Mouse (Mus musculus) myocyte (in vitro differentiated cells): ENCODE results near the gene Nlrp6. TPM values are rescaled to one million over a fixed set of nuclear protein-coding genes. Genes with fewer than 3 reads are reported as not detected.

ENCODE experiments used
- H3K27me3 ChIP-seq: one replicate; pipeline ENCODE4 v1.6.1; 2011; ENCODE audit not compliant: control insufficient read depth, insufficient read depth, insufficient read length
- H3K36me3 ChIP-seq: one replicate; pipeline ENCODE4 v1.6.1; 2011; ENCODE audit not compliant: control insufficient read depth, insufficient read depth
- H3K4me2 ChIP-seq: one replicate; pipeline ENCODE4 v1.6.1; 2011; ENCODE audit warnings: low read depth, control low read depth
- H3K4me3 ChIP-seq: one replicate; pipeline ENCODE4 v1.5.1; 2011; ENCODE audit warnings: mild to moderate bottlenecking, control low read depth, moderate library complexity
- H3K79me2 ChIP-seq: one replicate; pipeline ENCODE4 v1.6.1; 2011; ENCODE audit not compliant: control insufficient read depth, insufficient read depth
- H3ac ChIP-seq: one replicate; pipeline ENCODE4 v1.6.1; 2011; ENCODE audit not compliant: control insufficient read depth, insufficient read length
- CEBPB ChIP-seq: IDR thresholded peaks from 2 replicates; pipeline ENCODE4 v1.6.1; 2011; ENCODE audit warnings: mild to moderate bottlenecking, moderate library complexity; ENCODE audit not compliant: poor library complexity, insufficient read depth, severe bottlenecking
- E2F4 ChIP-seq: IDR thresholded peaks from one replicate; pipeline ENCODE4 v1.6.1; 2011; ENCODE audit warnings: mild to moderate bottlenecking, control low read depth, moderate library complexity; ENCODE audit not compliant: insufficient read depth
- MAX ChIP-seq: IDR thresholded peaks from one replicate; pipeline ENCODE4 v1.6.1; 2011; ENCODE audit warnings: low read depth, mild to moderate bottlenecking, control low read depth
- MYOD1 ChIP-seq, 3 experiments: IDR thresholded peaks; one replicate each; pipeline ENCODE4 v1.6.1; 2011; ENCODE audit warnings: control low read depth in 2 of 3, low read depth in 2 of 3, mild to moderate bottlenecking in 2 of 3, moderate library complexity in 1 of 3; ENCODE audit not compliant: insufficient read length in 2 of 3, control insufficient read depth in 1 of 3
- MYOG ChIP-seq, 3 experiments: IDR thresholded peaks; one replicate each; pipeline ENCODE4 v1.6.1; 2011; ENCODE audit warnings: control low read depth in 2 of 3, low read depth in 2 of 3, mild to moderate bottlenecking in 2 of 3; ENCODE audit not compliant: insufficient read length in 2 of 3, control insufficient read depth in 1 of 3, insufficient read depth in 1 of 3
- POLR2A ChIP-seq: IDR thresholded peaks from one replicate; pipeline ENCODE4 v1.6.1; 2011; ENCODE audit warnings: low read depth, mild to moderate bottlenecking, control low read depth, moderate library complexity; ENCODE audit not compliant: insufficient read length
- POLR2AphosphoS2 ChIP-seq: IDR thresholded peaks from one replicate; pipeline ENCODE4 v1.6.1; 2011; ENCODE audit warnings: low read depth, control low read depth; ENCODE audit not compliant: insufficient read length
- REST ChIP-seq: IDR thresholded peaks from one replicate; pipeline ENCODE4 v1.6.1; 2011; ENCODE audit warnings: mild to moderate bottlenecking, control low read depth, moderate library complexity; ENCODE audit not compliant: insufficient read depth, insufficient read length
- SRF ChIP-seq: IDR thresholded peaks from one replicate; pipeline ENCODE4 v1.6.1; 2011; ENCODE audit warnings: low read depth; ENCODE audit not compliant: control insufficient read depth, insufficient read length
- TCF12 ChIP-seq: IDR thresholded peaks from one replicate; pipeline ENCODE4 v1.6.1; 2011; ENCODE audit warnings: mild to moderate bottlenecking, control low read depth; ENCODE audit not compliant: poor library complexity, insufficient read depth, severe bottlenecking
- TCF3 ChIP-seq: IDR thresholded peaks from one replicate; pipeline ENCODE4 v1.6.1; 2011; ENCODE audit warnings: low read depth, control low read depth; ENCODE audit not compliant: insufficient read length
- USF1 ChIP-seq: IDR thresholded peaks from one replicate; pipeline ENCODE4 v1.6.1; 2011; ENCODE audit warnings: low read depth, mild to moderate bottlenecking, control low read depth, moderate library complexity
- polyA plus RNA-seq: library from polyadenylated mRNA; unstranded; fragments of >200 nt; fragmentation: generic; extraction: Trizol; gene quantifications from one replicate; pipeline ENCODE4 v1.2.1, GENCODE M21; 2012; ENCODE audit warnings: missing spikeins

The Nlrp6 gene
- polyA plus RNA-seq, 1 experiment = 0.01 TPM

DNA sequence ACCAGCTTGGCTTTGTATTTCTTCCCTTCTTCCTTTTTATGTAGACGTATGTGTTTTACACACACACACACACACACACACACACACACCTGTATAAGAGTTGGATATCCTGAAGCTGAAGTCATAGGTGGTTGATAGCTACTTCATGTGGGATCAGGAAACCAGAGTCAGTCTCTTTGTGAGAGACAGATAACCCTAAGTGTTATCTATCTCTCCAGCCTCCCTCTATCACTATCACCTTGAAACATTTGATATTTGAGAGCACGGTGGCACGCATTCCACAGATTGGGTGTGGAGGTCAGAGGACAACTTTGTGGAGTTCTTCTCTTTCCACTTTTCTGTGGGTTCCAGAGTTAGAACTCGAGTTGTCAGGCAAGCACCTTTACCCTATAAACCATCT is 791 bp upstream of the Nlrp6 start:
- no peaks in the 10 kb centered on the region for H3K36me3 ChIP-seq
- no peak overlapping the region for H3ac ChIP-seq
- H3K4me2 ChIP-seq = no peak overlapping the region

DNA sequence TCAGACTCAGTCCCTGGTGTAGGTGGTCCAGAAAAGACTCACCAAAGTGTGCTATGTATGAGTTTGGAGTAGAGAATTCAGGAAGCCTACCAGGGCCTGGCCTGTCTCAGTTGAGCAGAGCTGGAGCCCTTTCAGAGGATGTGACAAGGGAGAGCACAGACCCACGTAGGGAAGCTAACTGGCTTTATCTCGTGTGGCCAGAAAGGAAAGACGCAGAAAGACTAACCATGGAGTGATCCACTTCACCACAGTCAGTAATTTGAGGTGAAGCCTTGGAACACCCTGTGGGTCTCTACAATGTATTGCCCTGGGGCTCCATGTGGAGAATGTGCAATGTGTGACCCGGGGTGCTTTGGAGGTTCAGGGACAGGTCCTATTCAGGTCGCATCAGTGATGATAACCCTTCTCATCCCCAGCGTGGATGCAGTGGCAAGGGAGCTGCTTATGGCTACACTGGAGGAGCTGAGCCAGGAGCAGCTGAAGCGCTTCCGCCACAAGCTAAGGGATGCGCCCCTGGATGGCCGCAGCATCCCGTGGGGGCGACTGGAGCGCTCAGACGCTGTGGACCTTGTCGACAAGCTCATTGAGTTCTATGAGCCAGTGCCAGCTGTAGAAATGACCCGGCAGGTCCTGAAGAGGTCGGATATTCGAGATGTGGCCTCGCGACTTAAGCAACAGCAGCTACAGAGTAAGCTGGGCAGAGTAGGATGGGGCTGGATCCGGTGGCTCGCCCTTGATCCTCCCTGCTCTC is 698 bp downstream of the Nlrp6 start:
- Histone ChIP-seq H3ac (no peak overlapping the region), H3K36me3 (no peaks in the 10 kb centered on the region), H3K4me2 (no peak overlapping the region), H3K27me3 (peaks cover 48% of the 10 kb centered on the region), H3K4me3 (no peak overlapping the region), H3K79me2 (no peaks in the 10 kb centered on the region)
- TF ChIP-seq TCF12 = no peak
- no peak for TF ChIP-seq SRF
- no peak for TF ChIP-seq USF1
- no peak for TF ChIP-seq TCF3

More for the DNA sequence above, 791 bp upstream of the Nlrp6 start:
- Histone ChIP-seq H3K79me2 (no peaks in the 10 kb centered on the region), H3K4me3 (no peak overlapping the region), H3K27me3 (peaks cover 44% of the 10 kb centered on the region)
- TF ChIP-seq POLR2AphosphoS2 (no peak), MYOD1 (IDR thresholded peaks at IDR 0.05; ENCODE audit: control insufficient read depth in 1 of 3, insufficient read length in 2 of 3, low read depth in 2 of 3) (no peak), USF1 (no peak), E2F4 (no peak), SRF (no peak), REST (no peak), MAX (no peak), TCF3 (no peak), TCF12 (no peak), MYOG (IDR thresholded peaks at IDR 0.05; ENCODE audit: control insufficient read depth in 1 of 3, insufficient read depth in 1 of 3, insufficient read length in 2 of 3, low read depth in 2 of 3) (no peak), CEBPB (no peak), POLR2A (no peak)

GRCm38 (mm10) chr7:140922398-140923069 is 1.8 kb downstream of the Nlrp6 start:
- no peaks in the 10 kb centered on the region for H3K36me3 ChIP-seq
- H3K79me2 ChIP-seq = no peaks in the 10 kb centered on the region
- no peak for TF ChIP-seq MYOD1 (IDR thresholded peaks at IDR 0.05; ENCODE audit: control insufficient read depth in 1 of 3, insufficient read length in 2 of 3, low read depth in 2 of 3)
- TF ChIP-seq REST = peak; percentile 68
- no peak overlapping the region for H3ac ChIP-seq
- no peak overlapping the region for H3K4me3 ChIP-seq
- H3K27me3 ChIP-seq = peaks cover 48% of the 10 kb centered on the region
- H3K4me2 ChIP-seq = no peak overlapping the region

- TF ChIP-seq SRF (no peak), USF1 (no peak)
- H3ac ChIP-seq = no peak overlapping the region
- H3K4me2 ChIP-seq = no peak overlapping the region
- no peaks in the 10 kb centered on the region for H3K36me3 ChIP-seq
- no peak overlapping the region for H3K4me3 ChIP-seq
- no peaks in the 10 kb centered on the region for H3K79me2 ChIP-seq
- H3K27me3 ChIP-seq = peaks cover 48% of the 10 kb centered on the region
Measured at GRCm38 (mm10) chr7:140923070-140923775, 2.5 kb downstream of the Nlrp6 start.

DNA sequence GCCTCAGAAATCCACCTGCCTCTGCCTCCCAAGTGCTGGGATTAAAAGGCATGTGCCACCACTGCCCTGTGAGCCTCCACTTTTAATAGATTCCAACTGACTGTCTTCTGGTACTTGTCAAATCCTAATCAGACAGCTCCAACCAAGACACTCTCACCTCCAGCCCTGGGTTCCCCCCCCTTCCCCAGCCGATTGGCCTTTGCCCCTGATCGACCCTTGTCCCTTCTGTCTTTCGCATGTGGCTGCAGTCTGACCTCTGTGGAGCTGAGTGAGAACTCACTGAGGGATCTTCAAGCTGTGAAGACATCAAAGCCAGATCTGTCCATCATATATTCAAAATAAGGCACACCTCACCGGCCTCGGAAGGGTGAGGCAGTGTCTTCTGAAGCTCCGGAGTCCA is 6.5 kb downstream of the Nlrp6 start:
- Histone ChIP-seq H3K27me3 (peaks cover 39% of the 10 kb centered on the region), H3K4me3 (no peak overlapping the region), H3ac (no peak overlapping the region), H3K4me2 (no peak overlapping the region), H3K36me3 (no peaks in the 10 kb centered on the region), H3K79me2 (no peaks in the 10 kb centered on the region)
- no peak for TF ChIP-seq USF1
- TF ChIP-seq REST = no peak
- TF ChIP-seq CEBPB = no peak
- no peak for TF ChIP-seq TCF12
- TF ChIP-seq E2F4 = no peak
- no peak for TF ChIP-seq MYOG (IDR thresholded peaks at IDR 0.05; ENCODE audit: control insufficient read depth in 1 of 3, insufficient read depth in 1 of 3, insufficient read length in 2 of 3, low read depth in 2 of 3)
- TF ChIP-seq POLR2AphosphoS2 = no peak
- no peak for TF ChIP-seq MAX
- no peak for TF ChIP-seq SRF
- TF ChIP-seq POLR2A = no peak
- no peak for TF ChIP-seq MYOD1 (IDR thresholded peaks at IDR 0.05; ENCODE audit: control insufficient read depth in 1 of 3, insufficient read length in 2 of 3, low read depth in 2 of 3)
- no peak for TF ChIP-seq TCF3
